Mouse (Mus musculus) adrenal gland, adult (tissue): ENCODE data around the gene Nav3.
"Not testable (repeated sequence)": the region's sequence is repeated elsewhere in the genome, so short reads cannot be mapped to it uniquely, and the experiment has no call there.

ENCODE experiments used
- DNase-seq, 2 experiments: peaks; one replicate each; pipeline ENCODE4 v3.0.0; 2022 to 2023; ENCODE audit warnings: low spot score in 1 of 2; ENCODE audit not compliant: inconsistent age in 2 of 2

Gene Nav3

DNA sequence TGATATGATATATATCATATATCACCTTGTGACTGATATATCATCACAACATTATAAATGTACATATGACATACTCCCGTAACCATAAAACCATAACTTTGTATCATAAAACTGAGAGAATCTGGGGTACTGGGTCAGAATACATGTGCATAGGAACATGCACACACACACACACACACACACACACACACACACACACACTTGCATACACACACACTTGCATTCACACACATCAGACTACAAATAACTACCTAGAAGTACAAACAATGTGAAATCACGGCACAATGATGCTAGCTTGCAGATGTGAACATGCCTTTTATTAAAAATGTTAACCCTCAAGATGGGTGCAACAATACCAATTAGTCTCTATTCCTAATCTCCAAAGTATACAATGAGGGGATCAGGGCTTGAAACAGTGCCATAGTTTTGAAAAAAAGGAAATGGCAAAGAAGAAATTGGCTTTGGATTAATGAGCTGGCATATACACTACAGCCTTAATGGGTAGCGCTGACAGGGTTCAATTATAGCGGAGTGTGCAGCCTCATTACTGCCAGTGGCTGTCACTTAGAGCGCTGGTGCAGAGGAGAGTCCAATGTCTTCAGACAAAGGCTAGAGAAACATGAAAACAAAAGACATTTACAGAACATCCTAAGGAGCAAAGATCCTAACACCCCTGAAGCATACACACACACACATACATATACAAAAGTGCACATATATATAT is 72.3 kb downstream of the Nav3 start:
- DNase-seq: not testable (repeated sequence)

DNA sequence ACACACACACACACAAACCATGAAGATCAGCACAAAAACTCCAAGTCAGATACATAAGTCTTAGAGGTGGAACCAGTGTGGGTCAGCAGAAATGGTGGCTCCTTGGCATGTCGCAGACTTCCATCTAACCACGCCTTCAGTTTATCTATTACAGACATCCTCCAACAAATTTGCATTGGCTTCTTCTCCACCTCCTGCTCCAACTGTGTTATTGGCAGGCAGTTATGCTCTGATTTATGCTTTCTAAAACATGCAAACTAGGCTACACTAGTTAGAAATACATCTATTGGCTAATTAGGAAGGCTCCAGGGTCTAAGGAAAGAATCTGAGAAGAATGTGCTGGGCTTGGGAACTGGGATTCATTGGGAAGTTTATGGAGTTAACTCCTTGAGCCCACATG is 75.2 kb downstream of the Nav3 start:
- no peak for DNase-seq

DNA sequence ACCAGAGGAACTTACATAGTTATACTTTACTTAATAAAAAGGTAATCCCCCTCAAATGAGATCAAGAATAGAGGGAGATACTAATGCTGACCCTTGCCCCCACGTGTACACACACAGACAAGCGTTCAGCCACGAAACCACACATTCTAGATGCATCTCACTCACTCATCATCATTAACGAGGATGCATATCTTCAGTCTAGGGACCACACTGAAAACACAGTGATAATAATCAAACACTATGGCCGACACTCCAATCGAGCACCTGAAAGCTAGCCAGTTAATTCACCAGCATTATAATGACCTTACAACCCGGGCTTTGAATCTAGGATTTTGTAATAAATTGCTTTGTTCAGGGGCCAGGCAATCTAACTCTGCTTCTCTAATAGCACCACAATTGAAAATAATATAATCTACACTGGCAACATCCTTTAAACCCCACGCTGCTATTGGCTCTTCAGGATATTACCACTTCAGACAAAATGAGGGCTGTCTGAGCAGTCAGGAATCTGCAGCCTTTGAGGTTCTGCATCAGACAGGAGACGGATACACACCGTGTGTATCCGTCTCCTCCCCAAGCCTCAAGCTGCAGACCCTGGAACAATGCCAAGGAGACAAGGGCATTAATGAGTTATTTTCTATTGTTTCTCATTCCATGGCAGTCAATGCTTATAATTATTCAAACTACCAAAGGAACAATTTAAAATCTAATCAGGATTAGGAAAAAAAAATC is 83.1 kb downstream of the Nav3 start:
- DNase-seq: no peak

DNA sequence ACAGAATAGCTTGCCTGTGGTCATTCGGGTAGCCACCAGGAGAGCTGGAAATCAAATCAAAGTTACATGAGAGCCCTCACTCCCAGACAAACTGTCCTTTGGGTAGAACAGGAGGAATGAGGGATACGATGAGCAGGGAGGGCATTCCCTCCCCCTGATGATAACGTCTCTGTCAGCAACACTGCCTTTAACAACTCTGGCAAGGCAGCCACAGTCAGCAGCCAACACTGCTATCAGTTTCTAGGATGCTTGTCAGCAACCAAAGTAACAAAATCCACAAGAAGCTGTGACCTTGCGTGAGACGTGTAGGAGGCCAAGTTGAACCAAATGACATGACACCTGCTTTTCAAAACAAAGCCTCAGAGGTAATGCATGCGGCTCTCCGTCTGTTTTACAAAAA is 103.9 kb downstream of the Nav3 start:
- DNase-seq: no peak

DNA sequence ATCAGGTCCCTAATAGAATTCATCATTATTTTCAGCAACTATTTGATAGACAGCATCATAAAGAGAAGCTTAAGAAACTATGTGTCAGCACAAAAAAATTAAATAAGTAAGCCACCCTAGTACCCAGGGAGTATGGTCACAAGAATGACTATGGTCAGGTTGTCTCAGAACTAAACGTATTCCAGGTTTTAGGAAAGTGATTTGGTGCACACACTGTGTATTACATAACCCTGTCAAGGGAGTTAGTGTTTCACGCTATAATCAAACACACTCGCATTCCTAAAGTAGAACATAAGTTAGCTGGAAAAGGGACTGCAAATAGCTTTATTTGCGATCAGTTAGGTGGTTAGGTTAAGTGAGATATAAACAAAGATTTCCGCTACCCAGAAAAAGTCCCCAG is 126.0 kb downstream of the Nav3 start:
- DNase-seq: no peak

DNA sequence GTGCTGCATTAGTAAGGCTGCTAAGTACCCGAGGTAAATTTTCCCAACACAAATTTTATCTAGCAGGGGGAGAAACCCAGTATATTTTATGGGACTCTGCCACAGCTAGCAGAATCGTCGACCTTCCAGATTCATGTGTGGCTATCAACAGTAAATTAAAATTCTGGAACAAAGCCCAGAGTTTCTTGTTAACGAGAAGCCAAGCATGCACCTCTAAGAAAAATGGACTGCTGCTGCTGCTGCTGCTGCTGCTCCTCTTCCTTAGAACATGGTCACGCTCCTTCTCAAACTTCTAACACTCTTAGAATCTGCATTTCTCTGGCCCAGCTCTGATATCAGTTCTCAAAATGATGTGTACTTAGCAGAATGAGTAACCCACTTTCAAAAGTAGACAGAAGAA is 126.4 kb downstream of the Nav3 start:
- no peak for DNase-seq

DNA sequence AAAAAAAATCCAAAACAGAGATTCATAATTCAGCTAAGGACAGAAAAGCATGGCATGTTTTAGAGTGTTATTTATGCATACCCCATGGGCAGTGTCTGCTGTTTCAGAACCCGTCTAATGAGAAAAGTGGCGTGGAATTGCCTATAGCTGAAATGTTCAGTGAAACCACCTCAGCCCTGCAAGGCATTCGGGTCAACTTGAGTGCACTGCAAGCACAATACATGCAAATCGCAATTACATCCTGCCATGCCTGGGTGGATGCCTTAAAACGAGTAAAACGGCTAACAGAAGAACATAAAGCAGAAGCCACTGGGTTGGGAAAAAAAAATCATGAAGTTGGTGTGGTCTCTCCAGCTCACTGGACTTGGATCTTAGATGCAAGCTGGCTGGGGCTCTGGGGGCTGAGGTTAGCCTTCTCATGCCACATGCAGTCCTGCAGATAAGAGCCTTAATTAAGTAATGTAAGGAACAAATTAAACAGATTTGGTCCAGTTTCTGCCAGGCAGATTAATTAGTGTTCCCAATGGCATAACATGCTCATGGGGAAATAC is 133.8 kb downstream of the Nav3 start:
- DNase-seq: peak in 1 of 2 experiments; percentile 16

DNA sequence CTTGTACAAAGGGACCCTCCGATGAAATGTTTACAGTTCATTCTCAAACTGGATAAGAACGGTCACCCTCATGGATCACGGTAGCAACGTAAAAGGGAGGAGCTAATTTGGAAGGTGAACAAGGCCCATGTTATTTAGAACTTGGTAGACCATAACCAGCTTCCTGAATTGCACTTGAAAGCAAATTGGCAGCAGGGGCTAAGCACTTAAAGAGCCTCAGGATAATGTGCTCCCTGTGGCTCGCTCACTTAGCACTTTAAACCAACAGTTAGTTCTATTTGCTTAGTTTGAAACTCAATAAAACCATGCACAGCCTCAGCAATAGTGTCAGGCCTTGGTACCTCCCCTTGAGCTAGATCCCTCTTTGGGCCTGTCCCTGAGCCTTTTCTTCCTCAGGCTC is 138.7 kb downstream of the Nav3 start:
- DNase-seq: no peak

DNA sequence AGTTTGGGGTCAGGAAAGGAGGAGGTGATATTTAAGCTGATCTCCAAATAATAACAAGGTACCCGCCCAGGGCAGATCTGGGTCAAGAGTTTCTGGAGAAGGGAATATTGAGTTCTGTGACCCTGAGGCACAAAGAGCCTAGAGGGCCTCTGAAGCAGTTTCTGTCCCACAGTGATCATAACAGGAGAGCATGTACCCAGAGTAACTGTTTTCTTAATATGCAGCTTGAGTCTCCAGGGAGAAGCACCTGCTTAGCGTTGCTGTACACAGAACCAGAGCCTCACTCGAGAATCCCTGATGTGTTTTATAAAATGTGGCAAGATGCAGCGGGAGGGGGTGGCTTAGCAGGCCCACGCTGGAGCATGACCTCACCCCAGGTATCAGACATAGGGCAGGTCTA is 141.5 kb downstream of the Nav3 start:
- no peak for DNase-seq

DNA sequence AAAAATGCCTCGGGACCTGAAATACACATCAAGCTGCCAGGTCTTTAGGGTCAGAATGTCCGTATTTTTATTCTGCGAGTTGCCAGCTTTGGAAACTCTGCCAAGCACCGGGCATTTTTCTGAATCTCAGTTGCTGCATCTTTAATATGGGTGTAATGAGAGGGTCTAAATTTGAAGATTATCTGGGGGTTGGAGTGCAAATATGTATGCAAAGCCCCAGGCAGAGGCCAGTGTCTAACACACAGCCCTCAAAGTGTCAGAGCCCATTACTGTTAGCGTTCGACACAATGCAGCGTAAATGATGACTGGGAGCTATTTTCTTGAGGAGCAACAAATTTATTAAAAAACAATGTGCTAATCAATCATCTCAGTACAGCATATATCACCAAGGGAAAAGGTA is 142.0 kb downstream of the Nav3 start:
- no peak for DNase-seq

DNA sequence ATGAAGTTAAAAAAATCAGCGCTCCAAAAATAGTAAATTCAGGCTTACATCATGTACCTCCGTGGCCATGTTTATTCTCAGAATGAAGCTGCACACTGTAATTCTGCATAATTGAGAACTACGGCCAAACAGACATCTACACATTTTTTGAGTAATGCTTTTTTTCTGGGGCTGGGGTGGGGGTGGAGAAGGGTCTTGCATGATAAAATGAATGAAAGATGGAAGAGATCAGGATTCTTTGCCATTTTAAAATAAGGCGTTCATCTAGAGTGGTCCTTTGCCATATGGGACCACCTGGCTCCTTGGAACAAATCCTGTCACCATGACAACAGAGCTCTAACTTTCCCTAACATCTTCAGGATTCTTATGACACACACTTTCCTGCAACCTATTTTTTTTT is 146.5 kb downstream of the Nav3 start:
- DNase-seq: no peak

DNA sequence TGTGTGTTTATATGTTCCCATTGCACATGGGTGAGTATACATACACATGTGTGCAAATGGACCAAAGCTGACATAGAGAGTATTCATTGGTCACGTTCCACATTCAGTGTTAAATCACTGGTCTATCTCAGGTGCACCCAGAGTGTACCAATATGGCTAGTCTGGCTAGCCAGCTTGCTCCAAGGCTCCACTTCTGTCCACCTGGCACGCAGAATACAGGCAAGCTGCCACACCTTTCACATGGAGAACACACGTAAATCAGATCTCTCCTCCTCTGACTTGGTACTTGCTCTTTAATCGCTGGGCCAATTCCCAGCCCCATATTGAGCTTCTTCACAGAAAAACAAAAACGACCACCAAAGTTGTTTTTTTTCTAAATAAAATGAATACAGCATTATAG is 150.4 kb downstream of the Nav3 start:
- DNase-seq: no peak

DNA sequence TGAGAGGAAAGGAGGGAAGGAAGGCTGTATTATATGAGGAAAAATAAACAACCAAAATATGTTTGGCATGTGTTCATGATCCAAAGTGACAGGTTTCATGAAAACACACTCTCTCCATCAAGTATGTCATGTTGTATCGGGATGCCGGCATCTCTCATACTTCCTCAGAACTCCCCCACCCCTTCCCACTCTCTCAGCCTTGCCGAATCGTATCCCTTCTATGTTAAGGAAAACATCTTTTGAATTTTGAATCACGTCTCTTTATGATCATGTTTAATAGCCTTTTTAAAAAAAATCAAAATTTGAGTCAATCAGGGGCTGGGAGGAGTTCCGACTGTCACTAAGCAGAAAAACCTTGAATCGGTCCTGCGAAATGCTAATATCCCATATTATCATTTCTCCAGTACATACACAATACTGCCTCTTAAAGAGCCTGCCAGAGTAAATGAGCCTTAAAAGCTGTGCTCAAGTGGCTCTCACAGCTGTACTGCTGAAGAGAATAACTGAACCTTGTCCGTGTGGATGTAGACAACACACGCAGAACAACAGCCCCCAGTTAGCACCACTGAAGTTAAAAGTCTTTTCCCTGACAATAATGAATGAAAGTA is 165.9 kb downstream of the Nav3 start:
- no peak for DNase-seq

DNA sequence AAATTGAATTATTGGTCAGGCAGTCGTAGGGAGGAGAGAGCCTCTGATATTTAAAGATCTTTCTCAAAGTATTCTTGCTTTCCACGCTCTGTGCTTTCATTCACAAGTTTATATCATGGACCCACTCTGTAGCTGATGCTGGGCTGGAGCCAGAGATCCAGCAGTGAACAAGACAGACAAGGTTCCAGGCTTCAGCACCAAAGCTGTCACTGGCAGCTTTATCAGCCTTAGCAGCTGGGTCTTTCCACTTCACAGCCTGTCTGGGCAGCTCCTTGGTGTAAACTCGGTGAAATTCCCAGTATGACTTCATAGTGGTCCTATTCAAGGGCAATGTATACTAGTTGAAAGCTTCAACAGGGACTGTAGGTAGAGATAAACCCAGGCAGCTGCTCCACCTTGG is 172.1 kb downstream of the Nav3 start:
- no peak for DNase-seq

DNA sequence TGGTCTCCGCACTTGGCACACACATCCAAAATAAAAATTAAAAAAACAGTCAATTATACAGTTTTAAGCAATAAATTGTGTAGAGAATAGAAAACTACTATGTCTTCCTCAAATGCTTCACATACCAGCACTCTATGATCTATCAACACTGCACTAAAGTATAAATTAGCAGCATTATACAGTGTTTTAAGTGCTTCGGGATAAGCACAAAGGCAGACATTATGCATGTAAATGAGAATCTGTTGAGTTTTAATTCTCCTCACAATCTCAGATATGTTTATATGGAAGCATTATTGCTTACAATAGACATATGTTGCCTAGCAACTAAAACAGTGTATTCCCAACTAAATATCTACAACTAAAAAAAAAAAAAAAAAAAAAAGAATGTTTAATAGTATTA is 183.2 kb downstream of the Nav3 start:
- no peak for DNase-seq

DNA sequence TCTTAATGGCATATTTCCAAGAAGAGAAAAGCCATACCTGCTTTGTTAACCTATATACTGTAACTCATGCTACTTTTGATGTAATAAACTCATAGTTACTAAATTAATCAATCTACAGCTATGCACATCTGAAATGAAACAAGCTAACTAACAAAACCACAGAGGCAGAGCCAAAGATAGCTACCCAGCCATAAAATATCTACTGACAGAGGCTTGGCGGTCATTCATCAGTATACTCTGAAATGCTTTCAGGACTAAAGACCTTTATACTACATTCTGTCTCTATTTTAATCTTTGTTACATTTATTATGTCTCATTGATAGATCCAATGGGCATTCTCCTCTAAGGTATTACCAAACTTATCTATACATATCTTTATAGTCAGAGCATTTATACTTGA is 185.4 kb downstream of the Nav3 start:
- DNase-seq: no peak

DNA sequence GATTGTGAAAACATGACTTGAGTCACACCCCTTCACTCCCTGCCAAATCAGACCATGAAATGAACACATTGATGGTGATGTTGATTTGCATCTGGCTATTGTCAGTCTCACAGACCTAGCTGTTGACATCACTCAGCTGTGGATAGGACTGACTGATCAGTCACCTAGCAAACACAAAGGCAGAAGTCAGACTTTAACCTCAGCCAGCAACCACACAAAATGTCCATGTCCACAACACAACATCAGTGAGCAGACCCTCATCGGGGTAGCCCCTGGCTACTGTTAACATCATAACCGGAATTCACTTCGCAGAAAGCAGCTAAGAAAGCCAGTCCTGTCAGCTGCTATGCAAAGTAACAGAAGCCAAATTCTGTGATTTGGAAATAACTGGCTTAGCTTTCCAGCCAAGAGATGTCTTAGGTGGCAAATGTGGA is 213.9 kb downstream of the Nav3 start:
- no peak for DNase-seq

DNA sequence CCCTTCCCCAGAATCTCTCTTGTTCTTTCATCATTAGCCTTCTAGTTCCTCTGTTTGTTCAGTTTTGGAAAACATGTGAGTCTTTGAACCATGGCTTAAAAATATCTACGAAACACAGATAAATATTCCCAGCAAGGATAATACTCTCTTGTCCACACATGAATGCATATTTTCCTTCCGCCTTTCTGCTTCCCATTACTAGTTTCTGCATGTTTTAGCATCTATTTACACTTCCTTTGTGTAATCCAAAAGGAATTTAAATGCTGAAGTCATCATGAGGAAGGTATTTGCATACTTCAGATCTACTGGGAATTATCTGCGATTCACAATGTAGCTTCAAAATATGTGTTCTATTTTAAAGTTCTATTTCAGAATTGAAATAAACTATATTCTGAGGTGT is 215.3 kb downstream of the Nav3 start:
- DNase-seq: no peak

DNA sequence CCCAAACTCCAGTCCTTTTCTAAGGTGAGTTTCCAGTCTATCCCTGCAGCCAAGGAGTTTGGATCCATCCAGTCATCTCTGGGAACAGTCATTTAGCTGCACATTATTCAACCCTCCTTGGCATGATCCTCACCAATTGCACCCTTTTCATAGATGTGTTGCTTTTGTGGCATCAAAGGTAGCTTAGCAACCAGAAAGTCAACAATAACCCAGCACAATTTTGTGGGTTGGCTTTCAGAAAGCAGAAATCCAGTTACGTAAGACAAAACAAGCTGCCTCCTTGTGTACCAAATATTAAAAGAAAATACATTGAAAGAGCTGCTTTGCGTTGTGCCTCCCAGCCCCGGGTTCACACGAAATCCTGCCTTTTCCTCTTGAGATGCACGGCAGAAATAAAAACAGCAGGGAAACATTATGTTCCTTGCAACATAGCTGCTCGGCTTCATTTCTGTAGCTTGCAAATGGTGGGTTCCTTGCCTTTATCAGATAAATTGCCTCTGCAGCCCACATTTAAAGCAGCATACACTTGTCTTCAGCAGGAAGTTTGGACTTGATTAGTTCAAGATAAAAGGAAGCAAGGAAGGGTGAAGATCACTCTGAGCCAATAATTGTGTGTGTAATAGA is 222.6 kb downstream of the Nav3 start:
- DNase-seq: no peak

DNA sequence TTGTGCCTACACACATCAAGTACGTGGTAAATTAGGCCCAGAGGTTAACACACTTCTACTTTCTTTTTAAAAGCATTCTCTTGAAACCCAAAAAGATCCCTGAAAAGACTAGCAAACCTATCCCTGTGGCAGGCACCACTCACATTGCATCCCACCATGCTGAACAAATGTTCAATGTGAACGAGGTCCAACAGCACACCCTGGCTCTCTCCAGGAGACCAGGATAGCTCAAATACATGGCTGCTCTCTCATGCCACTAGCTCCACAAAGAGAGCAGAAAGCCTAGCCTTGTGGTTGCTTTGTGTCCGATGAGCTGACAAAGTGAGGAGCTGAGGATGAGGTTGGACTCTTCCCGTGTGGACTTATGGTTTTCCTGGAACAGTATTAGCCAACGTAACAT is 249.6 kb downstream of the Nav3 start:
- no peak for DNase-seq

DNA sequence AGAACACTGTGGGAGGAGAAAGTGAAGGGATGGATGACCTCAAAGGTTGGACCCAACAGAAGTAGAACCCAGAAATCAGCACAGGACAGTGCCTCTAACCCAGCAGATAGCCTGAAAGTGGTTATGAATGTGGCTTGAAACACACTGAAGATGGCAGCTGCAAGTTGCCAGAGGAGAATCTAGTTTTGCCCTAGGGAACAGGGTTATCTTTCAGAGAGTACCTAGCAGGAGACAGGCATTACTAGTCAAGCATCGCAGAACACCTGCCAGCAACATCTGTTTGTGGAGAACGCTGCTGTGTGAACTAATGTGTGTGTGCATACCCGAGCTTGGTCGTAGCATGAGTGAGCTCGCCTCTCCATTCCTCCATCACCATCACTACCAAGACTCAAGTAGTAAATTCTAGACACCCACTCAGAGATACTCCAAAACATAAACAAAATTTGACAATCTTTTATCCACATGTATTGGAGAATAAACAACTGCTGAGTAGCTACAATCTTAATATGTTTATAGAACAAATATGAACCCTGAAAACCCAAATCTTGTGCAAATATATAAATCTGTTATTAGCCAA is 251.8 kb downstream of the Nav3 start:
- no peak for DNase-seq
